ENCODE assay signal across 9 mouse cellular contexts in the genomic region with DNA sequence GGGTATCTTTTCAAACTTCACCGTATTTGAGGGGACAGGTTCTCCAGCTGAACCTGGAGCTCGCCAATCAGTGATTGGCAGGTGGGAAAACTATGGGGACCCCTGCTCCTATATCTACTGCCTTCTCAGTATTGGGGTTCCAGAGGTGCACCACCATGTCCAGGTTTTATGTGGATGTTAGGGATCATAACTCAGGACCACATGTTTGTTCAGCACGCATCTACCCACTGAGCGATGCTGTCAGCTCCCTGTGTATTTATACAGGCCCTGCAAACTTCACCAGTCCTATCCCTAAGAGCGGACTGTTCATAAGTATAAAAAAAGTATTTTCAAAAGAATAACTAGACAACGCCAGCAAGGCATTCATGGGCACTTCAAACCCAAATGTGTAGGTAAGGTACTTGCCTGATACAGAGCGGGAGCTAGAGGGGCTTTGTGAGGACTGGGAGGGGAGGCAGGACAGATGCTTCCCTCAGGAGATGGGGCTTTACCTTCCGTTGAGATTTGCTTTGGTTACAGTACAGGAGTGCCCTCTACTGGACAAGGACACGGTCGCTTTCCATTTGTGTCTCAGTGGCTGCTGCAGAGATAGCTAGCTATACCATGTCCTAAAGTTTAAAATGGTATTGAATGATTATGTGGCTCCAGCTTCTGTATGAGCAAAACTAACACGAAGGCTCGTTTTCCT. TPM values are rescaled to one million over a fixed set of nuclear protein-coding genes. Genes with fewer than 3 reads are reported as not detected.
DNase-seq lines count a peak whose midpoint lies in the region; ATAC-seq and TF ChIP-seq lines count a peak whose summit lies in the region.
"Had no signal": no experiment of that assay in that cellular context is flagged by ENCODE, and none has a peak within 500 bp of the region (broad histone marks: within the 10 kb centered on the region; RNA-seq: fewer than 3 reads in every experiment).

No protein-coding gene starts in this region.

- no peak overlapping the region for H3K4me3 ChIP-seq in heart, embryonic 12.5 days
- H3K4me3 ChIP-seq in G1E (ENCODE audit: low read depth, low read length): no peak overlapping the region
- no peak overlapping the region for H3K4me3 ChIP-seq in hindbrain, embryonic 16.5 days (ENCODE audit: low read length)
- no peak overlapping the region for H3K4me3 ChIP-seq in limb, embryonic 10.5 days
- H3K4me3 ChIP-seq in neural tube, embryonic 11.5 days (ENCODE audit: low read depth, low read length): no peak overlapping the region
- H3K4me3 ChIP-seq: lung, embryonic 15.5 days had no signal

- H3K4me1 ChIP-seq in heart, embryonic 12.5 days (replicated peaks): no peaks in the 10 kb centered on the region
- H3K4me1 ChIP-seq in G1E (ENCODE audit: insufficient read depth, low read depth, low read length): no peaks in the 10 kb centered on the region; the same call in 1 of the 2 replicates
- H3K4me1 ChIP-seq in hindbrain, embryonic 16.5 days (ENCODE audit: control insufficient read depth, insufficient read depth, low read depth, low read length): no peaks in the 10 kb centered on the region
- H3K4me1 ChIP-seq in limb, embryonic 10.5 days: no peaks in the 10 kb centered on the region
- H3K4me1 ChIP-seq in neural tube, embryonic 11.5 days (ENCODE audit: control insufficient read depth, insufficient read depth, low read length): no peaks in the 10 kb centered on the region
- H3K4me1 ChIP-seq: lung, embryonic 15.5 days had no signal

- no peak overlapping the region for H3K9ac ChIP-seq in heart, embryonic 12.5 days
- no peak overlapping the region for H3K9ac ChIP-seq in hindbrain, embryonic 16.5 days (ENCODE audit: low read depth, low read length)
- H3K9ac ChIP-seq in neural tube, embryonic 11.5 days (ENCODE audit: low read length): no peak overlapping the region
- H3K9ac ChIP-seq: lung, embryonic 15.5 days had no signal

- DNase-seq in heart, adult 8-10 months (ENCODE audit: low spot score): no peak
- DNase-seq in G1E (ENCODE audit: low spot score): no peak
- DNase-seq in embryo, embryonic 9.5 days (ENCODE audit: extremely low spot score): peak; percentile 63
- DNase-seq in limb, embryonic 10.5 days (ENCODE audit: low spot score): peak; percentile 58
- DNase-seq in neural tube, embryonic 11.5 days (ENCODE audit: low spot score): peak; percentile 69
- DNase-seq in ovary, postnatal 14 days (ENCODE audit: low spot score): no peak

- H3K9me3 ChIP-seq in heart, embryonic 12.5 days (replicated peaks): peaks cover 6% of the 10 kb centered on the region; the same call in 1 of the 2 replicates
- H3K9me3 ChIP-seq in G1E (replicated peaks): no peaks in the 10 kb centered on the region
- no peaks in the 10 kb centered on the region for H3K9me3 ChIP-seq in hindbrain, embryonic 16.5 days (ENCODE audit: control insufficient read depth, low read length)
- H3K9me3 ChIP-seq in limb, embryonic 10.5 days (replicated peaks): no peaks in the 10 kb centered on the region
- no peaks in the 10 kb centered on the region for H3K9me3 ChIP-seq in neural tube, embryonic 11.5 days (ENCODE audit: control insufficient read depth, low read length)
- H3K9me3 ChIP-seq: lung, embryonic 15.5 days had no signal

- peak; percentile 33; the same call in 1 of the 2 replicates for ATAC-seq in heart, embryonic 12.5 days (ENCODE audit: insufficient number of reproducible peaks, low FRiP score)
- peak; percentile 76 for ATAC-seq in G1E (ENCODE audit: extremely low read depth, insufficient number of reproducible peaks, low FRiP score, poor library complexity, severe bottlenecking)
- ATAC-seq in hindbrain, embryonic 16.5 days: peak; percentile 79
- no peak; the same call in 1 of the 2 replicates for ATAC-seq in neural tube, embryonic 11.5 days (ENCODE audit: insufficient read depth, low FRiP score, low TSS enrichment)

- H3K27me3 ChIP-seq in heart, embryonic 12.5 days (replicated peaks): no peaks in the 10 kb centered on the region
- no peaks in the 10 kb centered on the region for H3K27me3 ChIP-seq in G1E (ENCODE audit: insufficient read depth, low read length)
- no peaks in the 10 kb centered on the region for H3K27me3 ChIP-seq in hindbrain, embryonic 16.5 days (replicated peaks; ENCODE audit: control insufficient read depth, insufficient read depth, low read length)
- no peaks in the 10 kb centered on the region for H3K27me3 ChIP-seq in limb, embryonic 10.5 days (ENCODE audit: low read depth, poor library complexity, severe bottlenecking)
- no peaks in the 10 kb centered on the region for H3K27me3 ChIP-seq in neural tube, embryonic 11.5 days (ENCODE audit: control insufficient read depth, insufficient read depth, low read length)
- H3K27me3 ChIP-seq: lung, embryonic 15.5 days had no signal

- peak; percentile 59 for TF ChIP-seq CTCF in G1E (IDR thresholded peaks at IDR 0.05; ENCODE audit: low read depth, low read length)

- no peak overlapping the region for H3K4me2 ChIP-seq in heart, embryonic 12.5 days
- no peak overlapping the region for H3K4me2 ChIP-seq in hindbrain, embryonic 16.5 days (ENCODE audit: low read length)
- no peak overlapping the region for H3K4me2 ChIP-seq in neural tube, embryonic 11.5 days (ENCODE audit: low read depth)
- H3K4me2 ChIP-seq: lung, embryonic 15.5 days had no signal

- 39% methylated on average over 12 of the region's 12 CpGs for WGBS in heart, embryonic 12.5 days
- 46% methylated on average over 12 of the region's 12 CpGs for WGBS in hindbrain, embryonic 16.5 days
- 46% methylated on average over 12 of the region's 12 CpGs for WGBS in limb, embryonic 10.5 days
- 46% methylated on average over 12 of the region's 12 CpGs for WGBS in neural tube, embryonic 11.5 days

- no peaks in the 10 kb centered on the region for H3K36me3 ChIP-seq in heart, embryonic 12.5 days
- H3K36me3 ChIP-seq in G1E (replicated peaks): no peaks in the 10 kb centered on the region
- no peaks in the 10 kb centered on the region for H3K36me3 ChIP-seq in hindbrain, embryonic 16.5 days (ENCODE audit: control insufficient read depth, insufficient read depth, low read length)
- no peaks in the 10 kb centered on the region for H3K36me3 ChIP-seq in limb, embryonic 10.5 days
- no peaks in the 10 kb centered on the region for H3K36me3 ChIP-seq in neural tube, embryonic 11.5 days (ENCODE audit: control insufficient read depth, insufficient read depth, low read length)
- H3K36me3 ChIP-seq: lung, embryonic 15.5 days had no signal

- no peak overlapping the region for H3K27ac ChIP-seq in heart, embryonic 12.5 days (ENCODE audit: poor library complexity, severe bottlenecking)
- no peak overlapping the region for H3K27ac ChIP-seq in hindbrain, embryonic 16.5 days (ENCODE audit: low read depth, low read length)
- no peak overlapping the region for H3K27ac ChIP-seq in limb, embryonic 10.5 days
- no peak overlapping the region for H3K27ac ChIP-seq in neural tube, embryonic 11.5 days (ENCODE audit: low read depth, low read length)
- H3K27ac ChIP-seq: lung, embryonic 15.5 days had no signal

RNA-seq across cellular contexts. Expression of a gene that starts 9.0 kb away (rescaled TPM):
- not detected in 2 replicates for polyA plus RNA-seq in heart, embryonic 12.5 days (2016; fragmentation: Nextera tagmentation; extraction: Ambion mirVana)
- not detected for total RNA-seq in heart, adult 8-10 months (2022)
- not detected in 2 replicates for total RNA-seq in G1E (2014; fragmentation: Nextera tagmentation)
- total RNA-seq in G1E (2017): not detected in 2 replicates
- polyA plus RNA-seq in G1E (2012): not detected in 2 replicates
- polyA plus RNA-seq in hindbrain, embryonic 16.5 days (2015; fragmentation: Nextera tagmentation; extraction: Ambion mirVana): not detected in 2 replicates
- not detected in 2 replicates for polyA plus RNA-seq in limb, embryonic 10.5 days (2016; fragmentation: Nextera tagmentation; extraction: Ambion mirVana)
- polyA plus RNA-seq in neural tube, embryonic 11.5 days (2014; fragmentation: Nextera tagmentation; extraction: Ambion mirVana): not detected in 2 replicates

RNA-seq across cellular contexts. Expression of a gene that starts 15.3 kb away (rescaled TPM):
- polyA plus RNA-seq in heart, embryonic 12.5 days (2016; fragmentation: Nextera tagmentation; extraction: Ambion mirVana): not detected in 2 replicates
- not detected for total RNA-seq in heart, adult 8-10 months (2022)
- total RNA-seq in G1E (2014; fragmentation: Nextera tagmentation) (not detected in 2 replicates), G1E (2017) (not detected in 2 replicates)
- not detected in 2 replicates for polyA plus RNA-seq in G1E (2012)
- polyA plus RNA-seq in hindbrain, embryonic 16.5 days (2015; fragmentation: Nextera tagmentation; extraction: Ambion mirVana): not detected in 2 replicates
- not detected in 2 replicates for polyA plus RNA-seq in limb, embryonic 10.5 days (2016; fragmentation: Nextera tagmentation; extraction: Ambion mirVana)
- polyA plus RNA-seq in neural tube, embryonic 11.5 days (2014; fragmentation: Nextera tagmentation; extraction: Ambion mirVana): not detected in 2 replicates
- polyA plus RNA-seq: lung, embryonic 15.5 days had no signal

RNA-seq across cellular contexts. Expression of a gene that starts 20.1 kb away (rescaled TPM):
- 138 TPM in 2 replicates for polyA plus RNA-seq in heart, embryonic 12.5 days (2016; fragmentation: Nextera tagmentation; extraction: Ambion mirVana)
- 10 to 100 TPM; 75.6 to 96.5 (median 88.1) TPM for total RNA-seq in heart, adult 8-10 months (2022)
- total RNA-seq in G1E (2014; fragmentation: Nextera tagmentation) (120 TPM in 2 replicates), G1E (2017) (93.4 and 95.4 TPM in 2 replicates)
- 52.0 and 52.5 TPM in 2 replicates for polyA plus RNA-seq in G1E (2012)
- polyA plus RNA-seq in hindbrain, embryonic 16.5 days (2015; fragmentation: Nextera tagmentation; extraction: Ambion mirVana): 80.8 and 92.9 TPM in 2 replicates
- 59.2 and 64.3 TPM in 2 replicates for polyA plus RNA-seq in limb, embryonic 10.5 days (2016; fragmentation: Nextera tagmentation; extraction: Ambion mirVana)
- 75.1 and 81.7 TPM in 2 replicates for polyA plus RNA-seq in neural tube, embryonic 11.5 days (2014; fragmentation: Nextera tagmentation; extraction: Ambion mirVana)

Comparison
In these comparisons a context has a peak if more than half of its experiments do, and no peak if none do; other contexts are left out.
1. DNase-seq: peak in embryo, embryonic 9.5 days (single experiment), limb, embryonic 10.5 days (single experiment) and neural tube, embryonic 11.5 days (single experiment); none in heart, adult 8-10 months (single experiment), G1E (single experiment) and ovary, postnatal 14 days (single experiment).